In the genomic region with DNA sequence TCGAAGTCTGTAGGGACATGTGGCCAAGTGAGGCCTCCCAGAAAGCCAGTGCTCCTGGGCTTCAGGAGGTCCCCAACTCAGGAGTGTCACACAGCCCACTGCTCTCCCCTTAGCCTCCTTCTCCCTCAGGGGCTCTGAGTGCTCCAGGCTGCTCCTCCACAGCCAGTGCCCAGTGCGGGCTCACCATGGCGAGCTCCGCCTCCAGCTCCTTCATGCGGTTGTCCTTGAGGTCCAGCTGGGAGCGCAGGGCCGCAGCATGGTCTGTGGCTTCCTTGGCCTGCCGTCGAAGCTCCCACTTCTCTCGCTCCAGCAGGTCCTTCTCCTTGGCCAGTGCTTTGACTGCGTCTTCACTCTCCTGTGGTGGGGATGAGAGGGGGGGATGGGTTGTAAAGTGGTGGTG, we compare ENCODE assay signal across 15 mouse cellular contexts.
A peak's percentile ranks its signal among the peaks of the same experiment; 100 is the strongest.
DNase-seq lines count a peak whose midpoint lies in the region; ATAC-seq lines count a peak whose summit lies in the region.
"Had no signal": no experiment of that assay in that cellular context is flagged by ENCODE, and none has a peak within 500 bp of the region (broad histone marks: within the 10 kb centered on the region; RNA-seq: fewer than 3 reads in every experiment).

No protein-coding gene starts in this region.

- peak overlapping the region; percentile 20; the same call in 1 of the 2 replicates for H3K27ac ChIP-seq in embryonic facial prominence, embryonic 12.5 days
- H3K27ac ChIP-seq in embryonic facial prominence, embryonic 10.5 days (replicated peaks): no peak overlapping the region; the same call in 1 of the 2 replicates
- no peak overlapping the region for H3K27ac ChIP-seq in hindbrain, embryonic 13.5 days
- no peak overlapping the region for H3K27ac ChIP-seq in hindbrain, embryonic 11.5 days (ENCODE audit: low read depth, low read length)
- H3K27ac ChIP-seq: embryonic facial prominence, embryonic 13.5 days; forebrain, embryonic 15.5 days; kidney, embryonic 15.5 days; liver, embryonic 14.5 days; macrophage; midbrain, embryonic 13.5 days had no signal

- peaks cover 6% of the 10 kb centered on the region; the same call in 1 of the 2 replicates for H3K4me1 ChIP-seq in embryonic facial prominence, embryonic 12.5 days
- H3K4me1 ChIP-seq in embryonic facial prominence, embryonic 10.5 days: peaks cover 19% of the 10 kb centered on the region
- H3K4me1 ChIP-seq in hindbrain, embryonic 13.5 days (replicated peaks): peaks cover 9% of the 10 kb centered on the region
- H3K4me1 ChIP-seq in hindbrain, embryonic 11.5 days (replicated peaks; ENCODE audit: control insufficient read depth, insufficient read depth, low read length): no peaks in the 10 kb centered on the region

- 67% methylated on average over 11 of the region's 11 CpGs for WGBS in embryonic facial prominence, embryonic 12.5 days
- WGBS in embryonic facial prominence, embryonic 10.5 days: 63% methylated on average over 11 of the region's 11 CpGs
- WGBS in hindbrain, embryonic 13.5 days: 64% methylated on average over 11 of the region's 11 CpGs
- 65% methylated on average over 11 of the region's 11 CpGs for WGBS in hindbrain, embryonic 11.5 days

- ATAC-seq in embryonic facial prominence, embryonic 12.5 days (ENCODE audit: insufficient number of reproducible peaks, insufficient read depth, low FRiP score, low TSS enrichment): no peak
- no peak for ATAC-seq in hindbrain, embryonic 13.5 days (ENCODE audit: low FRiP score)
- ATAC-seq in hindbrain, embryonic 11.5 days (ENCODE audit: low FRiP score): no peak

- DNase-seq in embryonic facial prominence, embryonic 10.5 days (ENCODE audit: low spot score): no peak
- DNase-seq in hindbrain, embryonic 11.5 days (ENCODE audit: low spot score): no peak
- DNase-seq in ovary, postnatal 36 days (ENCODE audit: low spot score): peak; percentile 45
- DNase-seq in ovary, postnatal 14 days (ENCODE audit: low spot score): no peak
- no peak for DNase-seq in right cerebral cortex, postnatal 36 days (ENCODE audit: low spot score in 2 of 2)

- peaks cover 36% of the 10 kb centered on the region for H3K36me3 ChIP-seq in embryonic facial prominence, embryonic 12.5 days
- peaks cover 69% of the 10 kb centered on the region for H3K36me3 ChIP-seq in embryonic facial prominence, embryonic 10.5 days (replicated peaks)
- H3K36me3 ChIP-seq in hindbrain, embryonic 13.5 days: peaks cover 18% of the 10 kb centered on the region
- no peaks in the 10 kb centered on the region for H3K36me3 ChIP-seq in hindbrain, embryonic 11.5 days (ENCODE audit: control insufficient read depth, insufficient read depth, low read length)
- H3K36me3 ChIP-seq: G1E had no signal

- H3K4me3 ChIP-seq in embryonic facial prominence, embryonic 12.5 days: no peak overlapping the region
- no peak overlapping the region for H3K4me3 ChIP-seq in embryonic facial prominence, embryonic 10.5 days
- no peak overlapping the region for H3K4me3 ChIP-seq in hindbrain, embryonic 13.5 days
- no peak overlapping the region for H3K4me3 ChIP-seq in hindbrain, embryonic 11.5 days (ENCODE audit: low read depth, low read length)
- H3K4me3 ChIP-seq: embryonic facial prominence, embryonic 13.5 days; forebrain, embryonic 15.5 days; kidney, embryonic 15.5 days; midbrain, embryonic 13.5 days; myocyte had no signal

- H3K9me3 ChIP-seq in embryonic facial prominence, embryonic 12.5 days: no peaks in the 10 kb centered on the region
- H3K9me3 ChIP-seq in embryonic facial prominence, embryonic 10.5 days: no peaks in the 10 kb centered on the region
- no peaks in the 10 kb centered on the region for H3K9me3 ChIP-seq in hindbrain, embryonic 13.5 days
- H3K9me3 ChIP-seq in hindbrain, embryonic 11.5 days (ENCODE audit: control insufficient read depth, low read length): no peaks in the 10 kb centered on the region
- H3K9me3 ChIP-seq: embryonic facial prominence, embryonic 13.5 days; forebrain, embryonic 15.5 days; kidney, embryonic 15.5 days; midbrain, embryonic 13.5 days had no signal

- H3K9ac ChIP-seq in embryonic facial prominence, embryonic 12.5 days: no peak overlapping the region
- H3K9ac ChIP-seq in hindbrain, embryonic 13.5 days: 0 out of 2 replicates have a peak overlapping the region, but pooled peaks have one; percentile 20
- no peak overlapping the region for H3K9ac ChIP-seq in hindbrain, embryonic 11.5 days (ENCODE audit: low read depth, low read length)
- H3K9ac ChIP-seq: embryonic facial prominence, embryonic 13.5 days; forebrain, embryonic 15.5 days; kidney, embryonic 15.5 days; liver, embryonic 14.5 days; midbrain, embryonic 13.5 days had no signal

- H3K27me3 ChIP-seq in embryonic facial prominence, embryonic 12.5 days: no peaks in the 10 kb centered on the region
- H3K27me3 ChIP-seq in embryonic facial prominence, embryonic 10.5 days (replicated peaks; ENCODE audit: low read depth, poor library complexity, severe bottlenecking): no peaks in the 10 kb centered on the region
- H3K27me3 ChIP-seq in hindbrain, embryonic 13.5 days: no peaks in the 10 kb centered on the region
- H3K27me3 ChIP-seq in hindbrain, embryonic 11.5 days (ENCODE audit: control insufficient read depth, insufficient read depth, low read length): no peaks in the 10 kb centered on the region
- H3K27me3 ChIP-seq: embryonic facial prominence, embryonic 13.5 days; forebrain, embryonic 15.5 days; kidney, embryonic 15.5 days; midbrain, embryonic 13.5 days had no signal

- no peak overlapping the region for H3K4me2 ChIP-seq in embryonic facial prominence, embryonic 12.5 days (replicated peaks)
- no peak overlapping the region for H3K4me2 ChIP-seq in hindbrain, embryonic 13.5 days
- H3K4me2 ChIP-seq in hindbrain, embryonic 11.5 days (replicated peaks; ENCODE audit: low read depth, low read length): no peak overlapping the region
- H3K4me2 ChIP-seq: embryonic facial prominence, embryonic 13.5 days; forebrain, embryonic 15.5 days; kidney, embryonic 15.5 days; midbrain, embryonic 13.5 days had no signal
